Comparison of ENCODE assay signal across 28 mouse cellular contexts in genomic region chr2:76015460-76015859, GRCm38 (mm10). TPM values are rescaled to one million over a fixed set of nuclear protein-coding genes. Genes with fewer than 3 reads are reported as not detected.
A peak's percentile ranks its signal among the peaks of the same experiment; 100 is the strongest.
DNase-seq lines count a peak whose midpoint lies in the region; ATAC-seq and TF ChIP-seq lines count a peak whose summit lies in the region.
"Had no signal": no experiment of that assay in that cellular context is flagged by ENCODE, and none has a peak within 500 bp of the region (broad histone marks: within the 10 kb centered on the region; RNA-seq: fewer than 3 reads in every experiment).

No protein-coding gene starts in this region.

- TF ChIP-seq CTCF in gastrocnemius, adult 2 months (IDR thresholded peaks at IDR 0.05), result no peak

- intact Hi-C loops in gastrocnemius, adult 2 months (cut with DNase I), result no loop called here
- intact Hi-C loops in heart, postnatal 14 days (cut with DNase I), result no loop called here

- no peak overlapping the region for H3K27ac ChIP-seq in gastrocnemius, adult 2 months
- H3K27ac ChIP-seq: embryonic facial prominence, embryonic 13.5 days; embryonic facial prominence, embryonic 15.5 days; forebrain, embryonic 10.5 days; forebrain, embryonic 12.5 days had no signal

- ATAC-seq in CD4-positive, CD25-positive, alpha-beta regulatory T cell, adult 4 months, result peak; percentile 74
- ATAC-seq in activated CD4-positive, CD25-positive, alpha-beta regulatory T cell, adult 4 months, result peak; percentile 76
- ATAC-seq in inflammation-experienced regulatory T-cells, adult 6 months, result peak; percentile 75
- ATAC-seq: forebrain, embryonic 14.5 days; forebrain, embryonic 16.5 days; Patski had no signal

- peak; percentile 56 for DNase-seq in CD4-positive helper T cell, adult 2 months (ENCODE audit: low read depth, low spot score)
- no peak for DNase-seq in gastrocnemius, adult 2 months
- DNase-seq in heart, postnatal 14 days, result no peak
- DNase-seq in right cerebral cortex, postnatal 25 days, result no peak
- DNase-seq: adrenal gland, adult 2 months; adrenal gland, postnatal 10 days; adrenal gland, postnatal 25 days; B cell, adult 2 months; cerebellum, adult 11 months; cerebellum, adult 18-20 months; cerebellum, adult 8-10 months; cerebellum, adult 9-11 months; cerebellum, postnatal 14 days; cerebellum, postnatal 36 days; embryo, embryonic 11 days had no signal

- no peak overlapping the region for H3K4me3 ChIP-seq in gastrocnemius, adult 2 months
- H3K4me3 ChIP-seq: embryonic facial prominence, embryonic 13.5 days; embryonic facial prominence, embryonic 15.5 days; erythroblast, embryonic 14.5 days; forebrain, embryonic 10.5 days; forebrain, embryonic 12.5 days had no signal

RNA-seq across cellular contexts. Expression of gene Ttc30a1, which starts 33.7 kb away (rescaled TPM):
- 1 to 10 TPM in 1 of 2 experiments, under 1 TPM in 1; 0.90 to 1.7 TPM for polyA plus RNA-seq in CD4-positive, CD25-positive, alpha-beta regulatory T cell, adult 4 months (2017; shearing (Covaris generic))
- under 1 TPM; 0.93 to 0.99 TPM for polyA plus RNA-seq in activated CD4-positive, CD25-positive, alpha-beta regulatory T cell, adult 4 months (2017; shearing (Covaris generic))
- polyA plus RNA-seq in inflammation-experienced regulatory T-cells, adult 6 months (2017; shearing (Covaris generic)), result 1 to 10 TPM in 1 of 3 experiments, under 1 TPM in 2; 0.54 to 1.1 (median 0.71) TPM
- total RNA-seq in gastrocnemius, adult 2 months (2021), result 1 to 10 TPM; 1.1 to 1.6 TPM
- 1 to 10 TPM; 1.9 to 2.4 TPM for total RNA-seq in heart, postnatal 14 days (2021)
- total RNA-seq: G1E had no signal
- polyA plus RNA-seq: erythroblast, embryonic 14.5 days; G1E had no signal

RNA-seq across cellular contexts. Expression of gene Ttc30a2, which starts 37.5 kb away (rescaled TPM):
- not detected for polyA plus RNA-seq in CD4-positive, CD25-positive, alpha-beta regulatory T cell, adult 4 months (2017; shearing (Covaris generic))
- not detected for polyA plus RNA-seq in activated CD4-positive, CD25-positive, alpha-beta regulatory T cell, adult 4 months (2017; shearing (Covaris generic))
- not detected for polyA plus RNA-seq in inflammation-experienced regulatory T-cells, adult 6 months (2017; shearing (Covaris generic))
- under 1 TPM; 0.33 to 0.38 TPM for total RNA-seq in gastrocnemius, adult 2 months (2021)
- 1 to 10 TPM; 1.1 TPM for total RNA-seq in heart, postnatal 14 days (2021)
- total RNA-seq: common myeloid progenitor, adult 5-6 weeks had no signal
- polyA plus RNA-seq: erythroblast, embryonic 14.5 days; G1E had no signal
